In genomic region chr14:45816611-45817010, GRCm38 (mm10) we compare ENCODE assay signal across 5 mouse cellular contexts.
DNase-seq lines count a peak whose midpoint lies in the region; ATAC-seq and TF ChIP-seq lines count a peak whose summit lies in the region.
"Not testable (repeated sequence)": the region's sequence is repeated elsewhere in the genome, so short reads cannot be mapped to it uniquely, and the experiment has no call there.

No protein-coding gene starts in this region.

- not testable (repeated sequence) for H3K9me3 ChIP-seq in limb, embryonic 11.5 days (ENCODE audit: control insufficient read depth, low read length)

- not testable (repeated sequence) for H3K4me2 ChIP-seq in limb, embryonic 11.5 days (ENCODE audit: low read depth, severe bottlenecking)

- not testable (repeated sequence) for H3K4me1 ChIP-seq in kidney, adult 2 months (ENCODE audit: control insufficient read depth, insufficient read depth, low read length); limb, embryonic 11.5 days (ENCODE audit: control insufficient read depth, insufficient read depth, low read length)

- not testable (repeated sequence) for TF ChIP-seq CTCF in kidney, adult 2 months (conservative IDR thresholded peaks at IDR 0.05; ENCODE audit: insufficient read depth, insufficient read length, low read depth, low read length)

- not testable (repeated sequence) for H3K27ac ChIP-seq in kidney, adult 2 months (ENCODE audit: insufficient read depth, low read depth, low read length); limb, embryonic 11.5 days (replicated peaks; ENCODE audit: low read depth, low read length)

- not testable (repeated sequence) for H3K27me3 ChIP-seq in kidney, adult 2 months (replicated peaks; ENCODE audit: control insufficient read depth, insufficient read depth, low read length); limb, embryonic 11.5 days (ENCODE audit: control insufficient read depth, insufficient read depth, low read length)

- not testable (repeated sequence) for H3K36me3 ChIP-seq in kidney, adult 2 months (ENCODE audit: control insufficient read depth, insufficient read depth, low read length); limb, embryonic 11.5 days (ENCODE audit: control insufficient read depth, insufficient read depth, low read length)

- not testable (repeated sequence) for H3K4me3 ChIP-seq in kidney, adult 2 months (ENCODE audit: insufficient read depth, low read depth, low read length); limb, embryonic 11.5 days (ENCODE audit: low read depth, low read length)

- peak; percentile 24 for DNase-seq in R1 (ENCODE audit: low read depth, low spot score)
- peak; percentile 90 for DNase-seq in heart, adult 11 months
- peak; percentile 45 for DNase-seq in kidney, adult 2 months
- peak; percentile 18 for DNase-seq in limb, embryonic 11.5 days (ENCODE audit: low spot score)
- DNase-seq in lung, postnatal 36 days, result peak; percentile 6

- TF ChIP-seq POLR2A in kidney, adult 2 months (IDR thresholded peaks at IDR 0.05; ENCODE audit: low read depth, low read length), result not testable (repeated sequence)

- not testable (repeated sequence) for H3K9ac ChIP-seq in limb, embryonic 11.5 days (ENCODE audit: low read length)

- WGBS in kidney, adult 2 months, result 83% methylated on average over 17 of the region's 17 CpGs
- 93% methylated on average over 17 of the region's 17 CpGs for WGBS in limb, embryonic 11.5 days

- ATAC-seq in limb, embryonic 11.5 days (ENCODE audit: insufficient number of reproducible peaks, low FRiP score, low TSS enrichment, low read depth), result not testable (repeated sequence)

Comparison
In these comparisons a context has a peak if more than half of its experiments do, and no peak if none do; other contexts are left out.
1. DNase-seq: peak in every context shown above with its lines; median percentile 90 in heart, adult 11 months; 45 in kidney, adult 2 months; 24 in R1; 18 in limb, embryonic 11.5 days; 6 in lung, postnatal 36 days.